Mouse (Mus musculus): ENCODE data around the gene Usp46. TPM values are rescaled to one million over a fixed set of nuclear protein-coding genes. Genes with fewer than 3 reads are reported as not detected.

The Usp46 gene
- polyA plus RNA-seq, 1 experiment from 2014 or later = 38.4 TPM

DNA sequence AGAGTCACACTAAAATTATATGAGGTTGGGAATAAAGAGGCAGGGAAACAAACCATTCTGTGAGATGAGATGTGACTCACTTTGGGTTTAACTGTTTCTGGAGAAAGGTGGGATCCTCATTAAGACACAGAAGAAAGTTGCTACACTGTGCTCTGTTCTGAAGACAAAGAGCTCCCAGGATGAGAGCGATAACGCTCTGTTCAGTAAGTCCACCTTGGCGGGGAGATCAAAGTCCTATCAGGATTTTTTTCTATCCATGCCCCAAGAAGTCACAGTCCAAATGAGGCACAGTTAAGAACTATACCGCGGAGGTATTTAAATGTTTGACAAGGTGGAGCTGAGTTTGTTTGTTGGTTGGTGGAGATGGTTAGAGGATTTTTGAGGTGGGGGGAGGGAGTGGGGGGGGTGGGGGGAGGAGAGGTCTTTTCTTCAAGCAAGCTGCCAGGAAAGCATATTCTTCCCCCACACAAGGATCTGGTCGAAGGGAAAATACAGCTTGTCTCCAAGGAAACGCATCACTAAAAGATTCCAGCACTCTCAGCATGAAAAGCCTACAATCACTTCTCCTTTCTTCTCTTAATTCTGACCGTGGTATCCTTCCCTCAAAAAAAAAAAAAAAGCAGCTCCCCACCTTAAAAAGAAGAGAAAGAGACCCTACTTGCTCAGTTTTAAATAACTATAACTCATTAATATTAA, 49.2 kb downstream of the Usp46 start:
- Histone ChIP-seq H3K9me3 (ENCODE audit: control insufficient read depth, low read length) (no peaks in the 10 kb centered on the region), H3K9ac (ENCODE audit: low read depth, low read length) (no peak overlapping the region), H3K4me1 (replicated peaks; ENCODE audit: control insufficient read depth, insufficient read depth, low read length) (no peaks in the 10 kb centered on the region), H3K27ac (ENCODE audit: low read depth, low read length) (no peak overlapping the region), H3K4me2 (replicated peaks; ENCODE audit: low read depth, low read length) (no peak overlapping the region), H3K36me3 (ENCODE audit: control insufficient read depth, insufficient read depth, low read length) (no peaks in the 10 kb centered on the region), H3K27me3 (ENCODE audit: control insufficient read depth, insufficient read depth, low read length) (no peaks in the 10 kb centered on the region), H3K4me3 (ENCODE audit: low read depth, low read length) (no peak overlapping the region)
- WGBS = 68% methylated on average over 8 of the region's 8 CpGs
- ATAC-seq (ENCODE audit: low FRiP score) = no peak
- no peak for DNase-seq (ENCODE audit: low spot score)

DNA sequence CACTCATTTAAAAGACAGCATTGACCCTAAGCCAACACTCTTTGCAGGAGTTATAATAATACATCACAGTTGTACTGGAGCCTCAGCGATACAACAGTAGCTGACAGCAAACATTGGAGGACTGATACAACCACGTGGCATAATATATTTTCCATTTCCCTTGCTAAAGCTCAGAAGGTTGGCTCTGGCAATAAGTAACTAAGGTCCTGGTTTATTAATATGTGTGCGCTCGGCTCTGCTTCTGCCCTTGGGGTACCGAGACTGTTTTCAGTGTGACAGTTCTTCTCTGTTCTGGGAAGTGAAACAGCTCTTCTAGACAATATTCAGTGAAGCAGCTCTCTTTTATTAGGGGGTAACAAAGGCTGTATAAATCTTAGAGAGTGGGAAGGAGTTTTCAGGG, 50.7 kb downstream of the Usp46 start:
- DNase-seq (ENCODE audit: low spot score) (no peak), ATAC-seq (ENCODE audit: low FRiP score) (no peak)
- H3K4me3 ChIP-seq (ENCODE audit: low read depth, low read length) = no peak overlapping the region
- no peaks in the 10 kb centered on the region for H3K9me3 ChIP-seq (ENCODE audit: control insufficient read depth, low read length)
- no peaks in the 10 kb centered on the region for H3K4me1 ChIP-seq (replicated peaks; ENCODE audit: control insufficient read depth, insufficient read depth, low read length)
- 88% methylated on average over 5 of the region's 5 CpGs for WGBS
- H3K27ac ChIP-seq (ENCODE audit: low read depth, low read length) = no peak overlapping the region
- H3K36me3 ChIP-seq (ENCODE audit: control insufficient read depth, insufficient read depth, low read length) = no peaks in the 10 kb centered on the region
- no peak overlapping the region for H3K4me2 ChIP-seq (replicated peaks; ENCODE audit: low read depth, low read length)
- H3K9ac ChIP-seq (ENCODE audit: low read depth, low read length) = no peak overlapping the region
- H3K27me3 ChIP-seq (ENCODE audit: control insufficient read depth, insufficient read depth, low read length) = no peaks in the 10 kb centered on the region

DNA sequence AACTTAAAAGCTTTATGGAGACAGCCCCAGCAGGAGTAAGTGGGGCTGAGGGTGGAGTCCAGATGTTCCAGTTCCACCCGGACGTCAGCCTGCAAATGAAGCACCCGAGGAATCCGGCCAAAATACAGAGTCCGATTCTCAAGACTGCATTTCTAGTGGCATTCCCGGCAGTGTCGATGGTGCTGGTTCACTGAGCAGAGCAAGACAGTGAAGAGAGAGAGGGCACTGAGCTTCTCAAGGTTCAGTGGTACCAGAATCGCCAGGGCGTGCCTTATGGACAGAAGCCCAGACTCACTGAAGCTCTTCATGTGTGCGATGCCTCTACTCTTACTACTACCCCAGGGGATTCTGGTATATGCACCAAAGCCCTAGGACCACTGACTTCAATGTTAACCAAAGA, 56.6 kb downstream of the Usp46 start:
- no peak for DNase-seq (ENCODE audit: low spot score)
- H3K4me3 ChIP-seq (ENCODE audit: low read depth, low read length) = no peak overlapping the region
- 90% methylated on average over 10 of the region's 10 CpGs for WGBS
- H3K4me1 ChIP-seq (replicated peaks; ENCODE audit: control insufficient read depth, insufficient read depth, low read length) = no peaks in the 10 kb centered on the region
- ATAC-seq (ENCODE audit: low FRiP score) = no peak
- no peak overlapping the region for H3K4me2 ChIP-seq (replicated peaks; ENCODE audit: low read depth, low read length)
- H3K27me3 ChIP-seq (ENCODE audit: control insufficient read depth, insufficient read depth, low read length) = no peaks in the 10 kb centered on the region
- no peaks in the 10 kb centered on the region for H3K36me3 ChIP-seq (ENCODE audit: control insufficient read depth, insufficient read depth, low read length)
- H3K9me3 ChIP-seq (ENCODE audit: control insufficient read depth, low read length) = no peaks in the 10 kb centered on the region
- H3K27ac ChIP-seq (ENCODE audit: low read depth, low read length) = no peak overlapping the region
- H3K9ac ChIP-seq (ENCODE audit: low read depth, low read length) = no peak overlapping the region

DNA sequence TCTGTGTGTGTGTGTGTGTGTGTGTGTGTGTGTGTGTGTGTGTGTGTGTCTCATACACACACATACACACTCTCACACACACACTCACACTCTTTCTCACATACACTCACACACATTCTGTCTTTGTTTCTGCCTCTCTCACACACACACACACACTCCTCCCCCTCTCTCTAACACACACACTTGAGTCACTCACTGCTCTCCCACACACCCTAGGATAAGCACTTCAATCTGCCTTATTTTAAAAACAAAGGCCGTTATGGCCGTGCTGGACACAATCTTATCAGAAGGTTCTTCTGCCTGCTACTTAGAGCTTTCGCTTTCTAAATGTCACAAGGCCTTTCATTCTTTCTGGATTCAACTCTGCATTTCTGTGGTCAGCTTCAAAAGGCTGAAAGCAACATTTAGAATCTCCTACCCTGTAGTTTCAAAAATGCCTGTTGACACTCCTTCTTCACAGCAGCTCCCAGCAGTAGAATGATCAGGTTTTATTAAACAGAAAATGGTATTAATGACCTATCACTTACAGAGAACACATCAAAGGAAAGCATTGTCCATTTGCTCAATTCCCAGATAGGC, 60.6 kb downstream of the Usp46 start:
- DNase-seq (ENCODE audit: low spot score) (no peak), ATAC-seq (ENCODE audit: low FRiP score) (no peak)
- Histone ChIP-seq H3K4me3 (ENCODE audit: low read depth, low read length) (no peak overlapping the region), H3K4me1 (replicated peaks; ENCODE audit: control insufficient read depth, insufficient read depth, low read length) (no peaks in the 10 kb centered on the region), H3K9ac (ENCODE audit: low read depth, low read length) (no peak overlapping the region), H3K9me3 (ENCODE audit: control insufficient read depth, low read length) (no peaks in the 10 kb centered on the region), H3K4me2 (replicated peaks; ENCODE audit: low read depth, low read length) (no peak overlapping the region), H3K36me3 (ENCODE audit: control insufficient read depth, insufficient read depth, low read length) (peaks cover 2% of the 10 kb centered on the region; the same call in 1 of the 2 replicates), H3K27ac (ENCODE audit: low read depth, low read length) (no peak overlapping the region), H3K27me3 (ENCODE audit: control insufficient read depth, insufficient read depth, low read length) (no peaks in the 10 kb centered on the region)
- whole genome bisulfite sequencing = 87% methylated on average over 3 of the region's 3 CpGs

DNA sequence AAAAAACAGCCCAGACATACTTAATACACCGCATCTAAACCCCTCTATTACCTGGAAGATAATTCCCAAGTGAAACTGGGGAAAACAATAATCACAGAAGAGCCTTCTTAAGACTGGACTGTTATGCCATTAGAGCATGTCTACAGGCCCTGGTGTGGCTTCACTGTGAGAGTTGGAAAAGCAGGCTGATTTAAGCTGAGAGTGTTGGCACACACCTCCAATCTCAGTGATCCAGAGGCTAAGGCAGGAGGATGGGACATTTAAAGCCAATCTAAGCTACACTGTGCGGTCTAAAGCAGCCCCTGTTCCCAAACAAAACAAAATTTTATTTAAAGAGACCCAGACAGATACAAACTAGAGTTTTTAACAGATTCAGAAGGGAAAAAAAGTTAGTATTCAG, 62.3 kb downstream of the Usp46 start:
- H3K27me3 ChIP-seq (ENCODE audit: control insufficient read depth, insufficient read depth, low read length) = no peaks in the 10 kb centered on the region
- no peaks in the 10 kb centered on the region for H3K9me3 ChIP-seq (ENCODE audit: control insufficient read depth, low read length)
- WGBS = 97% methylated on average over 2 of the region's 2 CpGs
- H3K4me2 ChIP-seq (replicated peaks; ENCODE audit: low read depth, low read length) = no peak overlapping the region
- no peaks in the 10 kb centered on the region for H3K4me1 ChIP-seq (replicated peaks; ENCODE audit: control insufficient read depth, insufficient read depth, low read length)
- no peak overlapping the region for H3K9ac ChIP-seq (ENCODE audit: low read depth, low read length)
- H3K27ac ChIP-seq (ENCODE audit: low read depth, low read length) = no peak overlapping the region
- H3K4me3 ChIP-seq (ENCODE audit: low read depth, low read length) = no peak overlapping the region
- DNase-seq (ENCODE audit: low spot score) (no peak), ATAC-seq (ENCODE audit: low FRiP score) (no peak)
- H3K36me3 ChIP-seq (ENCODE audit: control insufficient read depth, insufficient read depth, low read length) = peaks cover 2% of the 10 kb centered on the region; the same call in 1 of the 2 replicates

DNA sequence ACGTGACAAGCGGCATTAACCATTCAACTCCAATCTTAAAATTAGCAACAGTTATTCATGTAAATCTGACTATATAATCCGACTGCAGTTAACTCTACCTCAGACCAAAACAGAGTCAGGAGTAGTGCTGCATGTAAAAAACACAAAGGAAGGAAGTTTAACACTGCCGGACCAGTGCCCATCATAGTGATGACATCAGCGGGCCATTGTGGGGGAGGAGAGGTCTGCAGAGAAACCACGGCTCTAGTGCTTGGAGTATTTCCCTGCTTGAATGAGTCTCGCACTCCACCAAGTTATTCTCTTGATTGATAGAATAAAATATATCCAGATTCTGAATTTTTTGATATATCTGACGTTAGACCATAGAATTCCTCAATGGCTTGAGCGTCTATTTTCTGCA, 66.5 kb downstream of the Usp46 start:
- ATAC-seq (ENCODE audit: low FRiP score) (no peak), DNase-seq (ENCODE audit: low spot score) (no peak)
- Histone ChIP-seq H3K4me1 (replicated peaks; ENCODE audit: control insufficient read depth, insufficient read depth, low read length) (no peaks in the 10 kb centered on the region), H3K9ac (ENCODE audit: low read depth, low read length) (no peak overlapping the region), H3K4me2 (replicated peaks; ENCODE audit: low read depth, low read length) (no peak overlapping the region), H3K27me3 (ENCODE audit: control insufficient read depth, insufficient read depth, low read length) (no peaks in the 10 kb centered on the region), H3K36me3 (ENCODE audit: control insufficient read depth, insufficient read depth, low read length) (peaks cover 2% of the 10 kb centered on the region; the same call in 1 of the 2 replicates), H3K4me3 (ENCODE audit: low read depth, low read length) (no peak overlapping the region), H3K9me3 (ENCODE audit: control insufficient read depth, low read length) (no peaks in the 10 kb centered on the region), H3K27ac (ENCODE audit: low read depth, low read length) (no peak overlapping the region)
- WGBS = 89% methylated on average over 9 of the region's 9 CpGs

DNA sequence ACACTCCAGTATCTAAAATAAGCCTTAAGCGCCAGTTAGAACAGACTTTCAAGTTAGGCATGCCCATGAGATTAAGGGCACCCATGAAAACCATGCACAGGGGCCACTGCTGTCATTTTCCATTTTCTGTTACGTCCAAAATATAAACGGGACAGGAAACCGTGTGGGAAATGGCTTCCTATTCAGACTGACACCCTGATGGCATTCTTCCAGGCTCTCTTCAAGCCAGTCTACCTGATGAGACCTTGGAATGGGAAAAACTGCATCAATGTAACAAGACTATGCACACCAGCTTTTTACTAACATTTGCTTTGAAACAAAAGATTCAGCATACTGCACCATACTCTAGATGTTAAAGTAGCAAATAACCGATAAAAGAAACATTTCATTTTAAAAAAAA, 69.3 kb downstream of the Usp46 start:
- Histone ChIP-seq H3K9ac (ENCODE audit: low read depth, low read length) (no peak overlapping the region), H3K4me1 (replicated peaks; ENCODE audit: control insufficient read depth, insufficient read depth, low read length) (no peaks in the 10 kb centered on the region), H3K27ac (ENCODE audit: low read depth, low read length) (no peak overlapping the region), H3K9me3 (ENCODE audit: control insufficient read depth, low read length) (no peaks in the 10 kb centered on the region), H3K4me3 (ENCODE audit: low read depth, low read length) (no peak overlapping the region), H3K4me2 (replicated peaks; ENCODE audit: low read depth, low read length) (no peak overlapping the region), H3K36me3 (ENCODE audit: control insufficient read depth, insufficient read depth, low read length) (no peaks in the 10 kb centered on the region), H3K27me3 (ENCODE audit: control insufficient read depth, insufficient read depth, low read length) (no peaks in the 10 kb centered on the region)
- WGBS = 94% methylated on average over 5 of the region's 5 CpGs
- DNase-seq (ENCODE audit: low spot score) (no peak), ATAC-seq (ENCODE audit: low FRiP score) (no peak)

DNA sequence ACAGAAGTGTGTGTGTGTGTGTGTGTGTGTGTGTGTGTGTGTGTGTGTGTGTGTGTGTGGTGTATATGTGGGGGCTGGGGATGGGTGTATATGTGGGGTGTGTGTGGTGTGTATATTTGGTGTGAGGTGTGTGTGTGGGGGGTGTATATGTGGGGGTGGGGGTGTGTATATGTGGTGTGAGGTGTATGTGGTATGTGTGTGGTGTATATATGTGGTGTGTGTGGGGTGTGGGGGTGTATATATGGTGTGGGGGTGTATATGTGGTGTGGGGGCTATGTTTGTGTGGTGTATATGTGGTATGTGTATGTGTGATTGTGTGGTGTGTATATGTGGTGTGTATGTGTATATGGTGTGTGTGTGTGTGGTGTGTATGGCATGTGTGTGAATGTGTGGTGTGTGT, 73.4 kb downstream of the Usp46 start:
- no peaks in the 10 kb centered on the region for H3K9me3 ChIP-seq (ENCODE audit: control insufficient read depth, low read length)
- no peak overlapping the region for H3K27ac ChIP-seq (ENCODE audit: low read depth, low read length)
- DNase-seq (ENCODE audit: low spot score) = no peak

DNA sequence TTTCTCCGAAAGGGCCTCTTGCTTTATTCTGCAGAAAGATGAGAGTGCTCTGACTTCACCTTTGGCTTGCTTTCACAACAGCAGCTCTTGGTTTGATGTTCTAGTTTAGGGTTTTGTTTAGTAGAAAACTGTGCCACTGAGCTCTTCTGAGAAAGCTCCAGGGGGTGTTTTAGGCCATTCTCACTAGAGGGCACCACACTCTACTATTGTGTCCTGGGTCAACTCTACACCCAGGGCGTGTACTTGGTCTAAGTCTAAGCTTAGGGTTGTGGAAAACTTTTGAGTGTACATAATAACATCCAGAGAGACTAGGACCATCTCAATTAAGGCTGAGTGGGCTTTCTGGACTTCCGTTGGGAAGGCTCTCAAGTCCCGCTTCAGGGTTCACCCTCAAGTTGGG, 74.7 kb downstream of the Usp46 start:
- no peaks in the 10 kb centered on the region for H3K9me3 ChIP-seq (ENCODE audit: control insufficient read depth, low read length)
- ATAC-seq (ENCODE audit: low FRiP score) (no peak), DNase-seq (ENCODE audit: low spot score) (no peak)
- no peak overlapping the region for H3K9ac ChIP-seq (ENCODE audit: low read depth, low read length)
- H3K4me2 ChIP-seq (replicated peaks; ENCODE audit: low read depth, low read length) = no peak overlapping the region
- no peaks in the 10 kb centered on the region for H3K4me1 ChIP-seq (replicated peaks; ENCODE audit: control insufficient read depth, insufficient read depth, low read length)
- H3K36me3 ChIP-seq (ENCODE audit: control insufficient read depth, insufficient read depth, low read length) = no peaks in the 10 kb centered on the region
- no peak overlapping the region for H3K4me3 ChIP-seq (ENCODE audit: low read depth, low read length)
- H3K27ac ChIP-seq (ENCODE audit: low read depth, low read length) = no peak overlapping the region
- WGBS = 89% methylated on average over 4 of the region's 4 CpGs
- H3K27me3 ChIP-seq (ENCODE audit: control insufficient read depth, insufficient read depth, low read length) = no peaks in the 10 kb centered on the region

More for the DNA sequence above, 73.4 kb downstream of the Usp46 start:
- no peak overlapping the region for H3K4me2 ChIP-seq (replicated peaks; ENCODE audit: low read depth, low read length)
- no peaks in the 10 kb centered on the region for H3K27me3 ChIP-seq (ENCODE audit: control insufficient read depth, insufficient read depth, low read length)
- no peaks in the 10 kb centered on the region for H3K4me1 ChIP-seq (replicated peaks; ENCODE audit: control insufficient read depth, insufficient read depth, low read length)
- ATAC-seq (ENCODE audit: low FRiP score) = no peak
- H3K9ac ChIP-seq (ENCODE audit: low read depth, low read length) = no peak overlapping the region
- no peak overlapping the region for H3K4me3 ChIP-seq (ENCODE audit: low read depth, low read length)
- H3K36me3 ChIP-seq (ENCODE audit: control insufficient read depth, insufficient read depth, low read length) = no peaks in the 10 kb centered on the region
